Mouse (Mus musculus) heart, embryonic 12.5 days (tissue): ENCODE results near the gene Celsr1. TPM values are rescaled to one million over a fixed set of nuclear protein-coding genes. Genes with fewer than 3 reads are reported as not detected.

ENCODE experiments used
- ATAC-seq: fragments of 200-750 bp; cut with Nextera tagmentation; 2 replicates; pipeline ENCODE4 v1.8.0; 2017; ENCODE audit warnings: moderate TSS enrichment, moderate library complexity; ENCODE audit not compliant: insufficient number of reproducible peaks, low FRiP score
- H3K27ac ChIP-seq: fragments of 300-500 bp; sonication (generic); 2 replicates; pipeline ENCODE4 v1.5.1; 2016; ENCODE audit warnings: mild to moderate bottlenecking, moderate library complexity; ENCODE audit not compliant: poor library complexity, severe bottlenecking
- H3K27me3 ChIP-seq: fragments of 300-500 bp; sonication (generic); replicated peaks from 2 replicates; pipeline ENCODE4 v1.6.1; 2016; ENCODE audit warnings: mild to moderate bottlenecking, moderate library complexity
- H3K36me3 ChIP-seq: fragments of 300-500 bp; sonication (generic); 2 replicates; pipeline ENCODE4 v1.6.1; 2016; ENCODE audit warnings: mild to moderate bottlenecking, moderate library complexity
- H3K4me1 ChIP-seq: fragments of 300-500 bp; sonication (generic); replicated peaks from 2 replicates; pipeline ENCODE4 v1.6.1; 2016; ENCODE audit warnings: mild to moderate bottlenecking
- H3K4me2 ChIP-seq: fragments of 300-500 bp; sonication (generic); 2 replicates; pipeline ENCODE4 v1.6.1; 2016; ENCODE audit warnings: mild to moderate bottlenecking, moderate library complexity
- H3K4me3 ChIP-seq: fragments of 300-500 bp; sonication (generic); 2 replicates; pipeline ENCODE4 v1.5.1; 2016; ENCODE audit warnings: mild to moderate bottlenecking
- H3K9ac ChIP-seq: fragments of 300-500 bp; sonication (generic); 2 replicates; pipeline ENCODE4 v1.6.1; 2016; ENCODE audit warnings: mild to moderate bottlenecking, moderate library complexity
- H3K9me3 ChIP-seq: fragments of 300-500 bp; sonication (generic); replicated peaks from 2 replicates; pipeline ENCODE4 v1.6.1; 2016; ENCODE audit warnings: mild to moderate bottlenecking, moderate library complexity
- WGBS: fragments of 180-500 bp; shearing (Covaris S2); methylation state at CpG from one replicate; pipeline ENCODE4 v1.1.7; 2016; 5-methylcytosine and 5-hydroxymethylcytosine counted together
- polyA plus RNA-seq: library from polyadenylated mRNA; unstranded; fragments of >200 nt; fragmentation: Nextera tagmentation; extraction: Ambion mirVana; gene quantifications from 2 replicates; pipeline ENCODE4 v1.2.1, GENCODE M21; 2016

The Celsr1 gene
- polyA plus RNA-seq, 1 experiment from 2014 or later: 2.0 TPM

DNA sequence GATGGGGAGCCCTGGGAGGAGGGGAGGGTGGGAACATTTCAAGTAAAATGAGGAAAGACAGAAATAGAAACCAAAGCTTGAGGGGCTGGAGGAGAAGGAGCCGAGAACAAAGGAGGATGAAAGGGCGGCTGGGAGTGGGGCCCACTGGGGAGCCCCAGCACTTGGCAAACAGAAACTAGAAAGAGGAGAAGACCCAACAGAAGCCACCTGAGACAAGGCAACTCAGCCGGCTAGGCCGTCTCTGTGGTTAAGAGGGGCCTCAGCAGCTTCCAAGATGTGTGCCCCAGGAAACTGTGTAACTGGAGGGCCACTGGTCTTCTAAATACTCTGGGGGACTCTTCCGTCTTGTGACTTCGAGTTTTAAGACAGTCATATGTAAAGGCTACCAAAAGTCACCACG lies 72.4 kb downstream of the Celsr1 start:
- H3K27ac ChIP-seq: no peak overlapping the region
- H3K36me3 ChIP-seq: 0 out of 2 replicates have a peak, but pooled peaks cover 4% of the 10 kb centered on the region
- H3K9me3 ChIP-seq: 0 out of 2 replicates have a peak, but pooled peaks cover 5% of the 10 kb centered on the region
- H3K4me3 ChIP-seq: no peak overlapping the region
- no peak overlapping the region for H3K4me2 ChIP-seq
- no peak overlapping the region for H3K9ac ChIP-seq
- H3K27me3 ChIP-seq: no peaks in the 10 kb centered on the region
- whole genome bisulfite sequencing: 65% methylated on average over 7 of the region's 7 CpGs
- H3K4me1 ChIP-seq: peaks cover 10% of the 10 kb centered on the region
- no peak for ATAC-seq

- WGBS: 64% methylated on average over 6 of the region's 6 CpGs
- H3K9me3 ChIP-seq: 0 out of 2 replicates have a peak, but pooled peaks cover 5% of the 10 kb centered on the region
These were observed 77.4 kb downstream of the Celsr1 start for GRCm38 (mm10) chr15:85956202-85956601.

GRCm38 (mm10) chr15:85953458-85953857 lies 80.1 kb downstream of the Celsr1 start:
- 75% methylated on average over 6 of the region's 6 CpGs for WGBS
- no peak for ATAC-seq
- H3K27me3 ChIP-seq: no peaks in the 10 kb centered on the region

More at GRCm38 (mm10) chr15:85956202-85956601, 77.4 kb downstream of the Celsr1 start:
- Histone ChIP-seq H3K4me3 (no peak overlapping the region), H3K27me3 (no peaks in the 10 kb centered on the region), H3K27ac (no peak overlapping the region), H3K4me1 (peaks cover 18% of the 10 kb centered on the region), H3K9ac (no peak overlapping the region), H3K36me3 (0 out of 2 replicates have a peak, but pooled peaks cover 4% of the 10 kb centered on the region), H3K4me2 (no peak overlapping the region)
- ATAC-seq: no peak

DNA sequence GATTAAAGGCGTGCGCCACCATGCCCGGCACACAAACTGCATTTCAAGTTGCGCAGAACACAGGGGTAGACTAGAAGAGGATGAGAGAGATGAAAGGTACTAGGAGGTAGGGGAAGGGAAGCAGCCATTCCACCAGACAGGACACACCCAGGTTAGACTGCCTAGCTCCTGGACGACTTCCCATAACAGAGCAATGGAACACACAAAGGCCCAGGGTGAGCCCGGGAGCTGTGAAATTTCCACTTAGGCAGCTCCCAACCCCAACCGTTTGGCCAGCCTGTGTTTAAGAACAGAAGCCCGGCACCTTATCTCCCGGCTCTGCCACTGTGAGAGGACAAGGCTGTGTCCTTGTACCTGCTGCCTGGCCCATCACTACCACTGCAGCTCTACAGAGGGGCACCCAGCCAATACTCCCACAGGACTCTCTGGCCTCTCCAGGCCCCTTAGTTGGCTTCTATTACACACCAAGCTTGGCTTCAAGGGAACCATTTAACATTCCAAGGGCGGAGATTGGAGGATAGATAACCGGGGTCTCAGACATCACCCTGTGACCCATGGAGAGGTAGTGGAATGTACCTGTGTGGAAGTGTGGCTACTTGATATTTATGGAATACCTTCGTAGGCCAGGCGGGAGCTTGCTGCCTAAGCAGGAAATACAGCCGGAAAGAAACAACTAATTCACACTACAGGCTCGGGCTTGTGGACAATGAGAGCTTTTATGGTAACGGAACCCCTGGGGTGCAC lies 84.0 kb downstream of the Celsr1 start:
- Histone ChIP-seq H3K9me3 (no peaks in the 10 kb centered on the region), H3K4me3 (no peak overlapping the region), H3K4me2 (no peak overlapping the region), H3K27me3 (no peaks in the 10 kb centered on the region), H3K36me3 (no peaks in the 10 kb centered on the region), H3K27ac (peak overlapping the region; percentile 41; the same call in 1 of the 2 replicates), H3K9ac (no peak overlapping the region), H3K4me1 (peaks cover 28% of the 10 kb centered on the region)
- no peak for ATAC-seq
- WGBS: 59% methylated on average over 16 of the region's 16 CpGs

More at GRCm38 (mm10) chr15:85953458-85953857, 80.1 kb downstream of the Celsr1 start:
- Histone ChIP-seq H3K4me3 (no peak overlapping the region), H3K9ac (no peak overlapping the region), H3K27ac (no peak overlapping the region), H3K4me1 (peaks cover 23% of the 10 kb centered on the region), H3K36me3 (0 out of 2 replicates have a peak, but pooled peaks cover 4% of the 10 kb centered on the region), H3K9me3 (0 out of 2 replicates have a peak, but pooled peaks cover 5% of the 10 kb centered on the region), H3K4me2 (no peak overlapping the region)

DNA sequence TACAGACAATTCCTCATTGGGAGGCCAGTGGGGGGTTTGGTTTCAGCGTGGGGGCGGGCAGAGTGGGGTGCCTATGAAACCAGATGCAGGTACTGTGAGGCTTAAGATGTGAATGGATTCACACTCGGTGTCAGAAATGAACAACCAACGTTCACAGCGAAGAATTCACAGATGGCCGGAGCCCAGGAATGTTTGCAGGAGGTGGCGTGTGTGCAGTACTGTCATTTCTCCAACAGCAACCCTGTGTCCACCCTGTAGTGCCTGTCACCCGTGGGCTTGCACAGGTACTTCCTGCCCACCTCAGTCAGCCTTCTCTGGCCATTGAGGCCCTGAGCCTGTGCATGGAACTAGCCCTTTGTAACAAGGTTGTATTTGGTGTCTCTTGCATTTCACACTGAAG lies 85.6 kb downstream of the Celsr1 start:
- no peak overlapping the region for H3K4me2 ChIP-seq
- H3K4me3 ChIP-seq: no peak overlapping the region
- H3K4me1 ChIP-seq: peaks cover 32% of the 10 kb centered on the region
- no peaks in the 10 kb centered on the region for H3K9me3 ChIP-seq
- no peak overlapping the region for H3K27ac ChIP-seq
- ATAC-seq: no peak
- no peak overlapping the region for H3K9ac ChIP-seq
- H3K27me3 ChIP-seq: no peaks in the 10 kb centered on the region
- no peaks in the 10 kb centered on the region for H3K36me3 ChIP-seq
- WGBS: 69% methylated on average over 8 of the region's 8 CpGs

- Histone ChIP-seq H3K4me3 (no peak overlapping the region), H3K27me3 (no peaks in the 10 kb centered on the region), H3K36me3 (no peaks in the 10 kb centered on the region), H3K27ac (no peak overlapping the region), H3K4me1 (peaks cover 32% of the 10 kb centered on the region), H3K9me3 (no peaks in the 10 kb centered on the region), H3K4me2 (no peak overlapping the region), H3K9ac (no peak overlapping the region)
- ATAC-seq: no peak
- WGBS: 64% methylated on average over 9 of the region's 9 CpGs
These were observed 86.0 kb downstream of the Celsr1 start for GRCm38 (mm10) chr15:85947541-85947940.

DNA sequence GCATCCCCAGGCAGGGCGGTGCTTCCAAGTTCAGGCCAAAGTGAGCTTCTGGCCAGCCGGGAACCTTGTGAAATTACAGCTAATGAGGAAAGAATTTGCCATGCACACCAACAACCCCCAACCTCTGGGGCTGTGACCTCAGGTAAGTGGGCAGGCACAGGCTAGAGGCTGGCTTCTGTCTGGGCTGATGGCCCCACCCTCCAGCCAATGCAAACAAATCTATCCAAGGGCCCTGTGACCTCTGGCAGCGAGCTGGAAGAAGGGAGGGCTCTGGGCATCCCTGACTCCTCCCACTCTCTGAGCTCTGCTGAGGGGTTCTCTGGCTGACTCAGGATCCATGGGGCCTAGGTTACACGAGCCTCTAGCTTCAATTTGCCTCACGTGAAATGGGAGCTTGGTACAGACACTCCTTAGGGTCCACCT lies 97.9 kb downstream of the Celsr1 start:
- no peaks in the 10 kb centered on the region for H3K9me3 ChIP-seq
- WGBS: 22% methylated on average over 5 of the region's 5 CpGs
- no peaks in the 10 kb centered on the region for H3K27me3 ChIP-seq
- H3K36me3 ChIP-seq: no peaks in the 10 kb centered on the region
- no peak overlapping the region for H3K4me3 ChIP-seq
- peaks cover 10% of the 10 kb centered on the region for H3K4me1 ChIP-seq
- no peak overlapping the region for H3K9ac ChIP-seq
- peak; percentile 68 for ATAC-seq
- H3K27ac ChIP-seq: peak overlapping the region; percentile 18
- H3K4me2 ChIP-seq: no peak overlapping the region

GRCm38 (mm10) chr15:85928161-85928560 lies 105.4 kb downstream of the Celsr1 start:
- H3K4me2 ChIP-seq: no peak overlapping the region

GRCm38 (mm10) chr15:85921855-85922254 lies 111.7 kb downstream of the Celsr1 start:
- no peaks in the 10 kb centered on the region for H3K9me3 ChIP-seq
- no peak overlapping the region for H3K4me2 ChIP-seq
- 87% methylated on average over 11 of the region's 11 CpGs for WGBS
- H3K4me1 ChIP-seq: peaks cover 5% of the 10 kb centered on the region; the same call in 1 of the 2 replicates
- H3K36me3 ChIP-seq: peaks cover 12% of the 10 kb centered on the region; the same call in 1 of the 2 replicates
- H3K27me3 ChIP-seq: no peaks in the 10 kb centered on the region
- H3K9ac ChIP-seq: no peak overlapping the region
- no peak for ATAC-seq
- H3K27ac ChIP-seq: no peak overlapping the region
- no peak overlapping the region for H3K4me3 ChIP-seq

More at GRCm38 (mm10) chr15:85928161-85928560, 105.4 kb downstream of the Celsr1 start:
- WGBS: 58% methylated on average over 12 of the region's 12 CpGs
- H3K36me3 ChIP-seq: peaks cover 13% of the 10 kb centered on the region; the same call in 1 of the 2 replicates
- H3K4me3 ChIP-seq: no peak overlapping the region
- no peak overlapping the region for H3K27ac ChIP-seq
- H3K9ac ChIP-seq: no peak overlapping the region
- peaks cover 11% of the 10 kb centered on the region for H3K4me1 ChIP-seq
- no peaks in the 10 kb centered on the region for H3K9me3 ChIP-seq
- H3K27me3 ChIP-seq: no peaks in the 10 kb centered on the region
- no peak for ATAC-seq

GRCm38 (mm10) chr15:85919892-85920248 lies 113.7 kb downstream of the Celsr1 start:
- Histone ChIP-seq H3K4me3 (no peak overlapping the region), H3K4me2 (no peak overlapping the region), H3K36me3 (0 out of 2 replicates have a peak, but pooled peaks cover 9% of the 10 kb centered on the region), H3K27ac (no peak overlapping the region), H3K9ac (no peak overlapping the region), H3K27me3 (no peaks in the 10 kb centered on the region), H3K4me1 (peaks cover 5% of the 10 kb centered on the region; the same call in 1 of the 2 replicates), H3K9me3 (peaks cover 5% of the 10 kb centered on the region; the same call in 1 of the 2 replicates)
- ATAC-seq: no peak
- 78% methylated on average over 8 of the region's 8 CpGs for WGBS

GRCm38 (mm10) chr15:85919191-85919891 lies 114.2 kb downstream of the Celsr1 start:
- H3K4me2 ChIP-seq: no peak overlapping the region
- H3K4me1 ChIP-seq: peaks cover 5% of the 10 kb centered on the region; the same call in 1 of the 2 replicates
- no peak overlapping the region for H3K9ac ChIP-seq
- H3K27ac ChIP-seq: no peak overlapping the region
- WGBS: 68% methylated on average over 8 of the region's 8 CpGs
- H3K9me3 ChIP-seq: peaks cover 5% of the 10 kb centered on the region; the same call in 1 of the 2 replicates
- no peak for ATAC-seq
- no peaks in the 10 kb centered on the region for H3K27me3 ChIP-seq
- H3K4me3 ChIP-seq: no peak overlapping the region
- H3K36me3 ChIP-seq: 0 out of 2 replicates have a peak, but pooled peaks cover 9% of the 10 kb centered on the region
